Mouse (Mus musculus) kidney, adult 2 months (tissue): ENCODE results near the gene Tmem95. TPM values are rescaled to one million over a fixed set of nuclear protein-coding genes. Genes with fewer than 3 reads are reported as not detected.

ENCODE experiments used
- DNase-seq: peaks from one replicate; pipeline ENCODE4 v3.0.0; 2021
- H3K27ac ChIP-seq: fragments of 200-500 bp; 2 replicates; pipeline ENCODE4 v1.5.1; 2012; ENCODE audit warnings: low read depth, low read length, control low read depth, inconsistent platforms; ENCODE audit not compliant: insufficient read depth
- H3K27me3 ChIP-seq: fragments of 200-500 bp; replicated peaks from 2 replicates; pipeline ENCODE4 v1.6.1; 2012; ENCODE audit warnings: mild to moderate bottlenecking, moderate library complexity, low read length, inconsistent platforms; ENCODE audit not compliant: control insufficient read depth, insufficient read depth
- H3K36me3 ChIP-seq: fragments of 200-500 bp; 2 replicates; pipeline ENCODE4 v1.6.1; 2012; ENCODE audit warnings: mild to moderate bottlenecking, moderate library complexity, low read length, inconsistent platforms; ENCODE audit not compliant: control insufficient read depth, insufficient read depth
- H3K4me1 ChIP-seq: fragments of 200-500 bp; 2 replicates; pipeline ENCODE4 v1.6.1; 2011; ENCODE audit warnings: low read length; ENCODE audit not compliant: control insufficient read depth, insufficient read depth
- H3K4me3 ChIP-seq: fragments of 200-500 bp; 2 replicates; pipeline ENCODE4 v1.5.1; 2011; ENCODE audit warnings: mild to moderate bottlenecking, low read depth, low read length, control low read depth; ENCODE audit not compliant: insufficient read depth
- CTCF ChIP-seq: fragments of 200-500 bp; conservative IDR thresholded peaks from 2 replicates; pipeline ENCODE4 v1.5.1; 2011; ENCODE audit warnings: low read depth, mild to moderate bottlenecking, control low read depth, low read length, moderate library complexity, mixed read lengths; ENCODE audit not compliant: insufficient read depth, insufficient read length
- POLR2A ChIP-seq: fragments of 200-500 bp; IDR thresholded peaks from one replicate; pipeline ENCODE4 v1.6.1; 2011; ENCODE audit warnings: low read depth, low read length, control low read depth
- WGBS: fragments of 180-500 bp; shearing (Covaris S2); methylation state at CpG from one replicate; pipeline ENCODE4 v1.1.7; 2018; 5-methylcytosine and 5-hydroxymethylcytosine counted together
- polyA plus RNA-seq: library from polyadenylated mRNA; depleted of rRNA; stranded (reverse); fragments of >200 nt; gene quantifications from 2 replicates; pipeline ENCODE4 v1.2.3, GENCODE M21; 2012

Tmem95 gene
- polyA plus RNA-seq, 1 experiment = not detected

DNA sequence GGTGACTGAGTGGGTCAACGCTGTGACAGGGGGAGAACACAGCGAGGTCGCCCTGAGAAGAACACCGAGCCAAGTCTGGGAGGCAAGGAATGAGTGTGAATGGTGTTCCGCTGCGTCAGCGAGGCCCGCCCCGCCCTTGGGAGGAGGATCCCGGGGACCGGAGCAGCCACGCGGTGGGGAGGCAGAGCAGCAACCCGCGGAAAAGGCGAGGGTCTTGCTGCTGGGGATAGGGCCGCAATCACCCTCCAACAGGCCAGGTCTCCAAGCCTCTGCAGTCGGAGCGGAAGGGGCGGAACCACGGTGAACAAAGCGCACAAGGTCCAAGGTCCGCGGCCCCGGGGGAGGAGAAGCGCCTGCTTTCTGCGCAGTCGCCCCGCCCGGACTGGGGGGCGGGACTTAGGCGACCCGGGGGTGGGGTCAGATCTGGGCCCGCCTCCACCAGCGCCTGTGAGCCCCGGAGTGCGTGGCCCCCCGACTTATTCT lies 31.6 kb downstream of the Tmem95 start, which contains the start of gene Plscr3:
Plscr3 (plus strand) TSS at position 179 of the 483 bp plus-strand sequence.
- Histone ChIP-seq H3K36me3 (no peaks in the 10 kb centered on the region), H3K4me1 (peaks cover 8% of the 10 kb centered on the region; the same call in 1 of the 2 replicates), H3K4me3 (peak within 1 kb of the TSS; percentile 65), H3K27me3 (no peaks in the 10 kb centered on the region), H3K27ac (peak within 1 kb of the TSS; percentile 92)
- TF ChIP-seq CTCF (no peak), POLR2A (peak; percentile 67)
- WGBS = under 1% methylated on average over 37 of the region's 38 CpGs
- peak; percentile 97 for DNase-seq

DNA sequence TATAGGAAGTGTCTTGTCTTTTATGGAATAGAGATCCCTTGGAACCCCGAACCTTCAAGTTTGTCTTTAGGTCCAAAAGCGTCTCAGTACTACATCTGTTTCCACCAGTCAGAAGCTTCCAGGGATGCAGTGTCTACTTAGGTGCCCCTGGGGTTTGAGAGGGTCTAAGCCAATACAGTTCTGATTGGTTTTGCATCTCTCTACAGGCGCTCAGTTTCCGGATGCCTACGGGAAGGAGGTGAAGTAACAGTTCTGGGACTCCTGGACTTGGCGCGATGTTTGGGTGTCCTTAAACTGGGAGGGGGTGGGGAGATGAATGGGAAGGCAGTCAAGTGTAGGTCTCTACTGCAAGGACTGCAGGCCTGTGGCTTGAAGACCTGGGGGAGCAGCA lies 39.1 kb downstream of the Tmem95 start:
- peak overlapping the region; percentile 91 for H3K4me3 ChIP-seq
- DNase-seq = no peak
- TF ChIP-seq POLR2A (no peak), CTCF (no peak)
- H3K4me1 ChIP-seq = peaks cover 6% of the 10 kb centered on the region
- no peaks in the 10 kb centered on the region for H3K36me3 ChIP-seq
- H3K27me3 ChIP-seq = no peaks in the 10 kb centered on the region
- H3K27ac ChIP-seq = peak overlapping the region; percentile 90
- WGBS = under 1% methylated on average over 7 of the region's 7 CpGs

DNA sequence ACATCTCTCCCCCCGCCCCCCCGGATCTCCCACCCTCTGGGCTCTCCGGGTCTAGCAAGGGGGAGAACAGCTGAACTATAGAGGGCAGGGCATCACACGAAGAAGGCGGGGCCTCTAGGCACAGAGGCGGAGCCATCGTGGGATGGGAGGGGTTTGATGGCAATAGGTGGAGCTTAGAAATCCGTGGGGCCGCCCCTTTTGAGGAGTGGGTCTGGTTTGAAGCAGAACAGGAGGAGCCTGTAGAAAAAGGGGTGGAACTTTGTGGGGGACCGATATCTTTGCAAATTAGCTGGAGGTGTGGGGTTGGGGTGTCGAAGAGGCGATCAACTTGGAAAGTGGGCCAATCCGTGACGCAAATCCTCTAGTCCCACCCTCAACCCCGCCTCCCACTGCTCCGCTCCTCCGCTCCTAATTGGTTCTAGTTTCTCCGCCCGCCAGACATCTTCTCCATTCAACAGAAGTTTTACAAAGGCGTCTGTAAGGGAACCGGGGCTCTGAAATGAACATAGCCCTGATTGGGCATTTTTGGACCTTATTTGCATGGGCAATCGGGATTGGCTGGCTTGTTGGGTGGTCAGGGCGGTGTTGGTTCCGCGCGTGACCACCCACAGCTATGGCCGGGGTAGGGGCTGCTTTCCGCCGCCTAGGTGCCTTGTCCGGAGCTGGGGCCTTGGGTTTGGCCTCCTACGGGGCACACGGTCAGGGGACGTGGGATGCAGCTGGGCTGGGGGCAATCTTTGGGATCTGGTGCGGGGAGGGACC lies 39.7 kb downstream of the Tmem95 start, which contains the start of gene Tmem256:
Tmem256 (plus strand) TSS at position 563 of the 762 bp plus-strand sequence.
- Histone ChIP-seq H3K4me3 (peak within 1 kb of the TSS; percentile 91), H3K36me3 (no peaks in the 10 kb centered on the region), H3K4me1 (peaks cover 6% of the 10 kb centered on the region), H3K27ac (peak within 1 kb of the TSS; percentile 90), H3K27me3 (no peaks in the 10 kb centered on the region)
- peak; percentile 99 for DNase-seq
- WGBS = under 1% methylated on average over 34 of the region's 34 CpGs
- TF ChIP-seq CTCF (no peak), POLR2A (peak; percentile 66)

DNA sequence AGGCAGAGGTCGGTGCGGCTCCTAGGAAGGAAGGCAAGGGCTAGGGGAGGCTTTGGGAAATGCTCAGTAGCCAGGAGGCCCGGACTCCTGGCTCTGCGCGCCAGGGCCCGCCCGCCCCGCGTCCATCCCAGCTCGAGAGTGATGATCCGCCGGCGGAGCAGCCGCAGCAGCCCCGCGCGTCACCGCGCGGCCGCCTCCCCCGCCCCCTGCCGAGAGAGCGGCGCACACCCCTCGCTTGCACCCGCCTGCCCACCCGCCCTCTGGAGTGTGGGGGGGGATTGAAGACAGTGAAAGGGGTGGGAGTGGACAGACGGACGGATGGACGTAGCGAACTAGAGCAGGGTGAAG lies 40.2 kb downstream of the Tmem95 start, which contains the start of gene Nlgn2:
Nlgn2 (minus strand) TSS at position 181 of the 348 bp plus-strand sequence.
- TF ChIP-seq POLR2A (no peak), CTCF (no peak)
- peak within 1 kb of the TSS; percentile 90 for H3K27ac ChIP-seq
- peaks cover 6% of the 10 kb centered on the region for H3K4me1 ChIP-seq
- H3K4me3 ChIP-seq = peak within 1 kb of the TSS; percentile 91
- under 1% methylated on average over 32 of the region's 32 CpGs for WGBS
- no peak for DNase-seq
- H3K36me3 ChIP-seq = no peaks in the 10 kb centered on the region
- H3K27me3 ChIP-seq = no peaks in the 10 kb centered on the region

DNA sequence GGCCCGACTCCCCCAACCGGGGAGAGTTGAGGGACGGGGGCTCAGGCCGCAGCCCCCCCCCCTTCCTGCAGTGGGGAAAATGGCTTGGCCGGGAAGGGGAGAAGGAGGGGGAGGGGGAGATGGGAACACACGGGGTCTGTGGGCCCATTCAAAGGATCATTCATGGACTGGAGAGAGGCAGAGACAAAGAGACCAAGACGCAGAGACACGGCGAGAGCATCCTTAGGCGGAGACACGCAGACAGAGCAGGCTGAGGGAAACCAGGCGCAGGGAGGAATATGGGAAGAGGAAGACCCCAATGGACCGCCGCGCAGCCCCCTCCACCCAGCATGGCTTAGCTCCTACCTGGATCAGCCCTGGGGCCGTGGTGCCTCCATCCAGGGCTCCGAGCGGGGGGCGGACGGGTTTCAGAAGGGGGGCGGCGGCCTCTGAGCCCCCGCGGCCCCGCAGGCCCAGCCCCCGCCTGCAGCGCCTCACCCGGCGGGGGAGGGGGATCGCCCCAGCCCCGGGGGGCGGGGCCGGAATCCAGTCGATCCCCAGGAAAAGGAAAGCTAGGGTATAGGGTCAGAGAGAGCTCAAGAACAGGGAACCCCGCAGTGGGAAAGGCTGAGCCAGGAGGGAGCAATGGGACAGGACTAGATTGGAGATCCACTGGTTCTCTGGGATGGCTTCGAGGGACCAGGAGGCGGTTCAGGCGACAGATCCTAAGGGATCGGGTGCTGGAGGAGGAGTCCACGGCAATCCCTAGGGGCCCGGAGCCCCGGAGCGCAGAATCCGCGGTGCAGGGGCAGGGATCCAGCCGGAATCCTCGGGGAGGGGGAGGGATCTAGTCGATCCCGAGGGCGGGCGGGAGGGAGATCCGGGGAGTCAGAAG lies 40.9 kb downstream of the Tmem95 start:
- Histone ChIP-seq H3K27ac (no peak overlapping the region), H3K27me3 (no peaks in the 10 kb centered on the region), H3K4me1 (peaks cover 6% of the 10 kb centered on the region), H3K4me3 (peak overlapping the region; percentile 77), H3K36me3 (no peaks in the 10 kb centered on the region)
- WGBS = 7% methylated on average over 52 of the region's 52 CpGs
- no peak for TF ChIP-seq CTCF
- TF ChIP-seq POLR2A = no peak
- no peak for DNase-seq

DNA sequence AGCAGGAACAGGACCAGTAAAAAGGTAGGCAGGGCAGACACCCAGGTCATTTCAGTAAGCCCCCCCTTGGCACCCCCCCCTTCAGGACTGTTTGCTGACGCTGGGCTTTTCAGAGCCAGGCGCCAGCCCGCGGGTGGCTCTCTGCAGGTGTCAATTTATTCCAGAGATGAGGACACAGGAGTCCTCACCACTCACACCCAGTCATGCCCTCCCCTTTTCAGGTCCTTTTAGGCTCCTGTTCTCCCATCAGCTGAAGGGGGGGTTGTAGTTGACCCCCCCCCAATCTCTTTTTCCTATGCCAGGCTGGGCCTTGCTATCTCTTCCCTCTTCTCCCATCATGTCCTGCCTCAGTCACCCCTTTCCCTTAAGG lies 41.9 kb downstream of the Tmem95 start:
- H3K4me1 ChIP-seq = peaks cover 6% of the 10 kb centered on the region
- no peak for TF ChIP-seq POLR2A
- TF ChIP-seq CTCF = no peak
- H3K27ac ChIP-seq = no peak overlapping the region
- H3K36me3 ChIP-seq = no peaks in the 10 kb centered on the region
- H3K27me3 ChIP-seq = no peaks in the 10 kb centered on the region
- no peak for DNase-seq
- 42% methylated on average over 4 of the region's 4 CpGs for WGBS
- H3K4me3 ChIP-seq = no peak overlapping the region
